Mouse (Mus musculus) thymus, postnatal 4 days (tissue): ENCODE results near the gene Slc26a9.

Experiments used
- DNase-seq: peaks from one replicate; pipeline ENCODE4 v3.0.0; 2021

Gene Slc26a9

GRCm38 (mm10) chr1:131770656-131771055 is 26.8 kb downstream of the Slc26a9 start:
- DNase-seq: no peak

GRCm38 (mm10) chr1:131771440-131771839 is 27.6 kb downstream of the Slc26a9 start:
- no peak for DNase-seq

- DNase-seq: no peak
Measured at GRCm38 (mm10) chr1:131794591-131794990, 50.8 kb downstream of the Slc26a9 start.

- no peak for DNase-seq
Measured at GRCm38 (mm10) chr1:131795171-131795570, 51.3 kb downstream of the Slc26a9 start.

- DNase-seq: no peak
Measured at GRCm38 (mm10) chr1:131797202-131797909, 53.5 kb downstream of the Slc26a9 start, which contains the start of gene Pm20d1. Pm20d1 (plus strand) TSS chr1:131797381.

- DNase-seq: no peak
Measured at GRCm38 (mm10) chr1:131800001-131800400, 56.2 kb downstream of the Slc26a9 start.

GRCm38 (mm10) chr1:131801071-131801470 is 57.2 kb downstream of the Slc26a9 start:
- no peak for DNase-seq

- no peak for DNase-seq
Measured at GRCm38 (mm10) chr1:131802652-131803051, 58.8 kb downstream of the Slc26a9 start.

GRCm38 (mm10) chr1:131804166-131804565 is 60.3 kb downstream of the Slc26a9 start:
- no peak for DNase-seq

- DNase-seq: no peak
Measured at GRCm38 (mm10) chr1:131808986-131809385, 65.2 kb downstream of the Slc26a9 start.

GRCm38 (mm10) chr1:131809651-131810050 is 65.8 kb downstream of the Slc26a9 start:
- DNase-seq: no peak

- DNase-seq: no peak
Measured at GRCm38 (mm10) chr1:131811393-131811792, 67.6 kb downstream of the Slc26a9 start.

- DNase-seq: no peak
Measured at GRCm38 (mm10) chr1:131812006-131812405, 68.2 kb downstream of the Slc26a9 start.

GRCm38 (mm10) chr1:131812631-131813295 is 68.9 kb downstream of the Slc26a9 start:
- no peak for DNase-seq

- no peak for DNase-seq
Measured at GRCm38 (mm10) chr1:131813731-131814130, 69.9 kb downstream of the Slc26a9 start.

GRCm38 (mm10) chr1:131814191-131814590 is 70.4 kb downstream of the Slc26a9 start:
- DNase-seq: no peak

- no peak for DNase-seq
Measured at GRCm38 (mm10) chr1:131816886-131817285, 73.1 kb downstream of the Slc26a9 start.

GRCm38 (mm10) chr1:131820353-131820752 is 76.5 kb downstream of the Slc26a9 start:
- DNase-seq: peak; percentile 34

- no peak for DNase-seq
Measured at GRCm38 (mm10) chr1:131820887-131821328, 77.1 kb downstream of the Slc26a9 start.
